Mouse (Mus musculus): ENCODE data around the gene Nrg4. TPM values are rescaled to one million over a fixed set of nuclear protein-coding genes. Genes with fewer than 3 reads are reported as not detected.

The Nrg4 gene
- 1.5 and 2.0 TPM in 2 replicates for polyA plus RNA-seq (2016; fragmentation: Nextera tagmentation; extraction: Ambion mirVana)

DNA sequence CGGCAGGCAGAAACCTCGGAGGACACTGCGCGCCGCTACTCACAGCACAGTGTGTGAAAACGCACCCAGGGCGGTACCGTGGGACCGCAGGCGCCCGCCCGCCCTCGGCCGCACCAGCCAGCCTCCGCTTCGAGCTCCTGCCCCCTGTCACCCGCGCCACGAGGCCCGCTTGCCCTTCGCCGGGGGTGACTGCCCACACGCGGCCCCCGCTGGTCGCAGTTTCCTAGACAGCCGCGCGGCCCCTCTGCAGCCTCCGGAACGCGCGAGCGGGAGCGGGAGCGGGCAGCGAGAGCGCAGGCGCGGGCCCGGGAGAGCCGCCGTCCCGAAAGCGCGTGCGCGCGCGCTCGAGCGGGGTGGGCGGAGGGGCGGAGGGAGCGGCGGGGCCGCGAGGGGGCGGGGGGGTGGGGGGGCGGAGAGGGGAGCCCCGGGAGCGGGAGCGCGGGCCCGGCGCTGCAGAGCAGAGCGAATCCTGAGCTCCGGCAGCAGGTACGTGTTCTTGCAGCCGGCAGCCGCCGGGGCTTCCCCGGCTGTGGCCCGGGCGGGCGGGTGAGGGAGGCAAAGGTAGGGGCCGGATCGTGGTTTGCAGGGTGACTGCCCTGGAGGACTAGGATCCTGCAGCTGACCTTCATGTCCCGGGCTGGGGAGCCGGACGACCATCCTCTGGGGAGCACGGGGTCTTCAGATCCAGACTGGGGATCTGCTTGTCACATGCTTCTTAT is at the start of gene Nrg4, which contains the start of gene Tmem266:
Gene Nrg4 (minus strand): TSS at position 330 of the 719 bp plus-strand sequence.
Gene Tmem266 (plus strand): TSS at position 399 of the 719 bp plus-strand sequence.
- WGBS: under 1% methylated on average over 63 of the region's 82 CpGs
- ATAC-seq (ENCODE audit: insufficient number of reproducible peaks, low FRiP score): peak; percentile 83

DNA sequence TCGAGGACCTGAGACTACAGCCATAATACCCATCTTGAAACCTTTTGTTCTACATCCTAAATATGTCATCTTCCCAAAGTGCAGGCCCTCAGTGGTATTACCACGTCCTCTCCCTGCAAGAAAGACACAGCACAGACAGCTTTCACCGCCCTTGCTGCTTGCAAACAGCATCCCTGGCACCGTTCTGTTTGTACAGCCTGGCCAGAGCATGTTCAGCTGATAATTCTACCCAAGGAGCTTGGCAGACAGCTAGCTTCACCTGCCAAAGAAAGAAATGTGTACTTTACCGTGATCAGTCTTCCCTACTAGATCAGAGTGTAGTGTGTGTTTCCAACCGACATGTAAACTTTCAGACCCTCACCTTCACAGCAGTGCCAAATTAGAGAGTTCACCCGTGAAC is 45.3 kb upstream of the Nrg4 start:
- Histone ChIP-seq H3K27me3 (replicated peaks) (no peaks in the 10 kb centered on the region), H3K9me3 (replicated peaks) (peaks cover 4% of the 10 kb centered on the region), H3K4me1 (replicated peaks) (no peaks in the 10 kb centered on the region), H3K9ac (no peak overlapping the region), H3K27ac (ENCODE audit: poor library complexity, severe bottlenecking) (no peak overlapping the region), H3K36me3 (no peaks in the 10 kb centered on the region), H3K4me2 (no peak overlapping the region), H3K4me3 (no peak overlapping the region)
- no peak for ATAC-seq (ENCODE audit: insufficient number of reproducible peaks, low FRiP score)
- 71% methylated on average over 7 of the region's 7 CpGs for WGBS

More for the DNA sequence above, at the start of gene Nrg4, which contains the start of gene Tmem266:
- H3K4me2 ChIP-seq: peak within 1 kb of the TSS; percentile 96
- H3K4me1 ChIP-seq (replicated peaks): peaks cover 5% of the 10 kb centered on the region; the same call in 1 of the 2 replicates
- H3K27ac ChIP-seq (ENCODE audit: poor library complexity, severe bottlenecking): no peak within 1 kb of the TSS
- H3K4me3 ChIP-seq: peak within 1 kb of the TSS; percentile 85
- H3K36me3 ChIP-seq: no peaks in the 10 kb centered on the region
- H3K9ac ChIP-seq: peak within 1 kb of the TSS; percentile 86
- H3K27me3 ChIP-seq (replicated peaks): peaks cover 62% of the 10 kb centered on the region
- H3K9me3 ChIP-seq (replicated peaks): no peaks in the 10 kb centered on the region

DNA sequence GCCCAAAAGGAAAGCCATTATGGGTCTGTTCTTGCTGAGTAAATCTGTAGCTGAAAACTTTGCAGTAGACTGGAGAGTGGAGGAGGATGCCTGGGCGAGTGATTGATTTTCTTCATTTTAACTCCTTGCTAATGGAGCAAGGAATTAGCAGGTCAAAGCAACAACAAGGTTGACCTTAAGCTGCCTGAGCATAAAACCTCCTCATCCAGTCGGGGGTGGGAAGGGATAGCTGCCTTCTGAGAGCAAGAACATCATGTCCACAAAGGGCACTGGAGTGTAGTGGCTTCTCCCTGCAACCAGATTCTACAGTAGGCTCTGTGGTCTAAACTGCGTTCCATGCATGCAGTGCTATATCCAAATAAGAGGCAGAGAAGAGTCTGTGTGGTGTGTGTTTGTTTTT is 41.4 kb upstream of the Nrg4 start:
- Histone ChIP-seq H3K36me3 (no peaks in the 10 kb centered on the region), H3K9ac (no peak overlapping the region), H3K4me3 (no peak overlapping the region), H3K27ac (ENCODE audit: poor library complexity, severe bottlenecking) (no peak overlapping the region), H3K27me3 (replicated peaks) (no peaks in the 10 kb centered on the region), H3K4me1 (replicated peaks) (no peaks in the 10 kb centered on the region), H3K4me2 (no peak overlapping the region), H3K9me3 (replicated peaks) (no peaks in the 10 kb centered on the region)
- no peak for ATAC-seq (ENCODE audit: insufficient number of reproducible peaks, low FRiP score)
- 50% methylated on average over 3 of the region's 3 CpGs for WGBS

DNA sequence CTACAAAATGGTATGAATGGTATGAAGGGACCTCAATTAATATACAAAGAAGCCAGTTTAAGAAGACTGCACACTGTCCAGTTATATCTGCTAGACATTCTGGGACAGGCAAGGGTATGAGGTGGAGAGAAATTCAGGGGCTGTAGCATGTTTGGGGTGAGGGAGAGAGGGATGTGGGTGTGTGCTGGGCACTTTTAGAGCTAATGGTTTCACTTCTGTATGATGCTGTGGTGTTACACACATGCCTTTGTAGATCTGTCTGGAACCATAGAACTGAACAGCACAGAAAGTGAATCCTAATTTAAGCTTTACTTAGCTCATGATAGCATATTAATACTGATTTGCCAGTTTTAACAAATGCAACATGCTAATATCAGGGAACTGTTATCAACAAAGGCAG is 37.1 kb upstream of the Nrg4 start:
- H3K27ac ChIP-seq (ENCODE audit: poor library complexity, severe bottlenecking): no peak overlapping the region
- H3K27me3 ChIP-seq (replicated peaks): no peaks in the 10 kb centered on the region
- H3K4me1 ChIP-seq (replicated peaks): no peaks in the 10 kb centered on the region
- no peak for ATAC-seq (ENCODE audit: insufficient number of reproducible peaks, low FRiP score)
- H3K4me3 ChIP-seq: no peak overlapping the region
- no peaks in the 10 kb centered on the region for H3K9me3 ChIP-seq (replicated peaks)
- no peak overlapping the region for H3K4me2 ChIP-seq
- H3K36me3 ChIP-seq: no peaks in the 10 kb centered on the region
- H3K9ac ChIP-seq: no peak overlapping the region

DNA sequence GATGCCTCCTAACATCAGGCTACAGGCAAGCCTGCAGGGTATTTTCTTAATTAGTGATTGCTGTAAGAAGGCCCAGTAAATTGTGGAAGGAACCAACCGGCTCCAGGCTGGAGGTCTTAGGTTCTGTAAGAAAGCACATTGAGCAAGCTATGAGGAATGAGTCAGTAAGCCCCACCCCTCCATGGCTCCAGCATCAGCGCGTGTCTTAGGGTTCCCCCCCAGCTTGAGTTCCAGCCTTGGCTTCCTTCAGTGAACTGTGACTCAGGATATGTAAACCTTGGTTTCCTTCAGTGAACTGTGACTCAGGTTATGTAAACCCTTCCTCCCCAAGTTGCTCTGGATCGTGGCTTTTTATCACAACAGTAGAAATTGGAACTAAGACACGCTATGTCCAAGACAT is 35.3 kb upstream of the Nrg4 start:
- H3K4me3 ChIP-seq: no peak overlapping the region
- H3K9me3 ChIP-seq (replicated peaks): no peaks in the 10 kb centered on the region
- no peak overlapping the region for H3K27ac ChIP-seq (ENCODE audit: poor library complexity, severe bottlenecking)
- no peaks in the 10 kb centered on the region for H3K36me3 ChIP-seq
- no peak overlapping the region for H3K4me2 ChIP-seq
- H3K4me1 ChIP-seq (replicated peaks): no peaks in the 10 kb centered on the region
- H3K27me3 ChIP-seq (replicated peaks): no peaks in the 10 kb centered on the region
- ATAC-seq (ENCODE audit: insufficient number of reproducible peaks, low FRiP score): no peak
- 81% methylated on average over 5 of the region's 5 CpGs for WGBS
- H3K9ac ChIP-seq: no peak overlapping the region

DNA sequence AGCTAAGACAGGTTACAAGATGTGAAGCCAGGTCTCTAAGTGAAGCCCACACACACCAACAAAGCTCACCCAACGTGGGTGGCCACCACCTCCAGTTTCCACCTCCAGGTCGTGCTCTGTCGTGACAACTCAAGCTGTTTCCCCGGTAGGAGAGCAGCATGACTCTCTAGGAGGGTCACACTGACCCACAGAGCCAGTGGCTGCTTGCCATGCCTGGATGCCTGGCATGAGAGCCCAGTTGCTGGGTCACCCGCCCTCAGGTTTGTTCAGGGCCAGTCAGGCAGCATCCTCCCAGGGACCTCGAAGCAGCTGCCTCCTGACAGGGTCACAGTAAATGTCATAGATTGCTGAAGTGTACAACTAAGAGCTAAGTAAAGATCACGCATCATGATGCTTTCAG is 34.2 kb upstream of the Nrg4 start:
- H3K27ac ChIP-seq (ENCODE audit: poor library complexity, severe bottlenecking): no peak overlapping the region
- ATAC-seq (ENCODE audit: insufficient number of reproducible peaks, low FRiP score): no peak
- H3K4me1 ChIP-seq (replicated peaks): no peaks in the 10 kb centered on the region
- WGBS: 55% methylated on average over 7 of the region's 7 CpGs
- no peaks in the 10 kb centered on the region for H3K9me3 ChIP-seq (replicated peaks)
- H3K4me2 ChIP-seq: no peak overlapping the region
- H3K27me3 ChIP-seq (replicated peaks): no peaks in the 10 kb centered on the region
- H3K4me3 ChIP-seq: no peak overlapping the region
- no peak overlapping the region for H3K9ac ChIP-seq
- no peaks in the 10 kb centered on the region for H3K36me3 ChIP-seq

DNA sequence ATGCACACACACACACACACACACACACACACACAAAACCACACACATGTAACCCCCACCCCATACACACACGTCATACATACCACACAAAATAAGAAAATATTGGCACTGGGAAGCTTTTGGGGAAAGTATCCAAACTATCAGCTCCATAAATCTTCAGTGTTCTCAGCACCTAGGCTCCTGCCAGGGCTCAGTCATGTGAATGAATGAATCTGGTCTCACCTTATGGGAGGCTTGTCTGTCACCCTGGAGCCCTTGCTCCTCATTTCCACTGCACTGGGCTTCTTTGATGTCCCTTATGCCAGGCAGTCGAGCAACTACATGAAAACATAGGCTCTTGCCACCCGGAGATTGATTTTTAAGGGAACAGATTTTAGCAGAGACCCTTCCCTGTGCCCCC is 33.7 kb upstream of the Nrg4 start:
- H3K36me3 ChIP-seq: no peaks in the 10 kb centered on the region
- ATAC-seq (ENCODE audit: insufficient number of reproducible peaks, low FRiP score): no peak
- 69% methylated on average over 3 of the region's 3 CpGs for WGBS
- no peaks in the 10 kb centered on the region for H3K4me1 ChIP-seq (replicated peaks)
- no peak overlapping the region for H3K4me2 ChIP-seq
- no peaks in the 10 kb centered on the region for H3K9me3 ChIP-seq (replicated peaks)
- H3K27me3 ChIP-seq (replicated peaks): no peaks in the 10 kb centered on the region
- no peak overlapping the region for H3K9ac ChIP-seq
- H3K4me3 ChIP-seq: no peak overlapping the region
- H3K27ac ChIP-seq (ENCODE audit: poor library complexity, severe bottlenecking): no peak overlapping the region

DNA sequence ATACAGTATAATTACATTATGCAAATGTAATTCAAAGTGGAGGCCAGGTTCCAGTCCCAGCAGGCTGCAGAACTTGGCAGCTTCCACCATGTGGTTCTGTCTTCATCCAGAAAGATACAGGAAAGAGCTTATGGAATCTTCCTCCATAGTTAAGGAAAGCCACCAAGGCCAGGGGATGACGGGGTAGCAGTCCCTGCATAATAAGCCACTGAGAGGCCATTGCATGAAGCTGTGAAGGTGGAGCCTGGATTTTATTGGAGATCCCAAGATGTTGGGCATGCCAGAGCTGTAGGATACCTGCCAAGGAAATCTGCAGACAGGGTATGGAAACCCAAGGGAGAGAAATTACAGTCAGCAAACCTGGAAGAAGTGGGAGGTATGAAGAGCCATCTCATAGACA is 30.5 kb upstream of the Nrg4 start:
- Histone ChIP-seq H3K27ac (ENCODE audit: poor library complexity, severe bottlenecking) (no peak overlapping the region), H3K4me3 (no peak overlapping the region), H3K9ac (no peak overlapping the region), H3K4me2 (no peak overlapping the region), H3K36me3 (no peaks in the 10 kb centered on the region), H3K4me1 (replicated peaks) (no peaks in the 10 kb centered on the region), H3K27me3 (replicated peaks) (no peaks in the 10 kb centered on the region), H3K9me3 (replicated peaks) (no peaks in the 10 kb centered on the region)
- no peak for ATAC-seq (ENCODE audit: insufficient number of reproducible peaks, low FRiP score)
- 55% methylated on average over 1 of the region's 1 CpGs for WGBS

DNA sequence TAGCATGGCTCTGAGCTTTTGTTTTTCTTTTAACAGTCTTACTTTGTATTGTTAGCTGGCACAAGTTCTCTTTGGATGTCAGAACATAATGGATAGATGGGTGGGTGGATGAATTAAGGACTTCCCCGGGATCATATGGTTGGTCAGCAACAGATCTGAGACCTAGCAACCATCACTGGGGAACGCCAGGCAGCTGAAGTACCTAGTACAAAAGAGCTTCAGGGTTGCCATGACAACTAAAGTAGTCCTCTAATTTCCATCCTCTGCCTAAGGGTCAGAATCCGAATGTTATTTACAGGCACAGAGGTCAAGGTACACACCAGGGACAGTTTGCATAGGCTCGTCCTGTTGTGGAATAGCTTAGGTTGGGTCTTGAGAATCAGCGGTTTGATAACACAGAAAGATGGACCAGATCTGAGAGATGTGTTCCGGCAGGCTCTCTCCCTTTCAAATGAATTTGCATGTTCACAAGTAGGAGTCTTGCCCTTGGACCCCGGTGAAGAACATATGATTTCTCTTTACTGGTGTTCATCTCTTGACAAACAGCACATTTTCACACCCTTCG is 28.7 kb upstream of the Nrg4 start:
- no peaks in the 10 kb centered on the region for H3K27me3 ChIP-seq (replicated peaks)
- no peak overlapping the region for H3K4me3 ChIP-seq
- WGBS: 70% methylated on average over 8 of the region's 8 CpGs
- H3K9ac ChIP-seq: no peak overlapping the region
- no peak overlapping the region for H3K27ac ChIP-seq (ENCODE audit: poor library complexity, severe bottlenecking)
- no peaks in the 10 kb centered on the region for H3K4me1 ChIP-seq (replicated peaks)
- ATAC-seq (ENCODE audit: insufficient number of reproducible peaks, low FRiP score): no peak
- H3K36me3 ChIP-seq: no peaks in the 10 kb centered on the region
- no peak overlapping the region for H3K4me2 ChIP-seq
- H3K9me3 ChIP-seq (replicated peaks): no peaks in the 10 kb centered on the region

DNA sequence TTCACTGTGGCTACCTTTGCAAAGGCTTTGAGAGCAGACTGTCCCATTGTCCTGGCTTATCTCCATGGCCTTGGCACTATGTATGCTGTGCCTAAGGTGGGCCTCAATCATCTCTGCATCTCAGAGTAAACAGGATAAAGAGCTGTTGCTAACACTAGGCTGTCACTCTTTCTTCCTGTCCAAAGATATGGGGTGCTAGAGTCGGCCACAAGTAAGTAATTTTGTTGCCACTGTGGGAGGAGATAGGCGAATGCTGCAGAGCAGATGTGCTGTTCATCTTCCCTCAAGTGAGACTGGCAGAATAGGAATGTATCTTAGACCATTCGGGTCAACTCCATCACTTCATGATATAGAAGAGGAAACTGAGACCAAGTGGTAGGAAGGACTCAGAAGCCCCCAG is 28.0 kb upstream of the Nrg4 start:
- Histone ChIP-seq H3K9me3 (replicated peaks) (no peaks in the 10 kb centered on the region), H3K27me3 (replicated peaks) (no peaks in the 10 kb centered on the region), H3K9ac (no peak overlapping the region), H3K36me3 (no peaks in the 10 kb centered on the region), H3K27ac (ENCODE audit: poor library complexity, severe bottlenecking) (no peak overlapping the region), H3K4me1 (replicated peaks) (no peaks in the 10 kb centered on the region), H3K4me2 (no peak overlapping the region), H3K4me3 (no peak overlapping the region)
- WGBS: 56% methylated on average over 3 of the region's 3 CpGs
- ATAC-seq (ENCODE audit: insufficient number of reproducible peaks, low FRiP score): no peak

DNA sequence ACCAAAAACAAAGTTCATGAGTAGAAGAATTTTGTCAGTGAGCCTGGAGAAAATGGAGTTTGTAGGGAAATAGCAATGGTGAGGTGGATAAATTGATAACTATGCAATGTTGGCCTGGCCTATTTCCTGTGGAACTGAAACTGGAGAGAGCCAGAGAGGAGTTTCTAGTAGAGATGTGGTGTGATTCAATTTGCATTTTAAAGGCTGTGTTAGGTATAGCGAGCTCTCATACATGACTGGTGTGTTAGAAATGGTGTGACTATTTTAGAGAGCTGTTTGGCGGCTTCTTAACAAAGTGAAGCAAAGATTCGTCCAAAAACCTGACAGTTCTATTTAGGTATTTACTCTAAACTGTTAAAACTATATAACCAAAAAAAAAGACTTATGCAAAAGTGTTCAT is 22.0 kb upstream of the Nrg4 start:
- H3K27ac ChIP-seq (ENCODE audit: poor library complexity, severe bottlenecking): no peak overlapping the region
- no peaks in the 10 kb centered on the region for H3K36me3 ChIP-seq
- 76% methylated on average over 3 of the region's 3 CpGs for WGBS
- H3K4me3 ChIP-seq: no peak overlapping the region
- no peak overlapping the region for H3K4me2 ChIP-seq
- ATAC-seq (ENCODE audit: insufficient number of reproducible peaks, low FRiP score): no peak
- no peaks in the 10 kb centered on the region for H3K4me1 ChIP-seq (replicated peaks)
- H3K9ac ChIP-seq: no peak overlapping the region
- no peaks in the 10 kb centered on the region for H3K27me3 ChIP-seq (replicated peaks)
- H3K9me3 ChIP-seq (replicated peaks): no peaks in the 10 kb centered on the region

DNA sequence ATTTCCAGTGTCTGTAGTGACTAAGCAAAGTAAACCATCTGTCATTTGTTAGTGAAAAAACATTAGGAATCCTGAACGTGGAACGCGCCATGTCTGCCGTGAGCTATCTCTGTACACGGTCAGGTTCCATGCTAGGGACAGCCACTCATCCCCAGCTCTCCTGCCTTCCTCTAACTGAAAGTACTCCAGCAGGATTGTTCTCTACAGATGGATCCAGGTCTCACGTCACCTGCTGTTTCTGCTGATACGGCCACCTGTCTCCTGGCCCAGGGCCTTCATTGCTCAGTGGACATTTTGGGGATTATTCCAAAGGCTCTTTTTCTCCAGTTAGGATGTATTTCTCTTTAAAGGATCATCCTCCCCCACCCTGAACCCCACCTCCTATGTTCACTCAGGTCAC is 18.7 kb upstream of the Nrg4 start:
- Histone ChIP-seq H3K4me1 (replicated peaks) (no peaks in the 10 kb centered on the region), H3K27me3 (replicated peaks) (no peaks in the 10 kb centered on the region), H3K9me3 (replicated peaks) (no peaks in the 10 kb centered on the region), H3K9ac (no peak overlapping the region), H3K4me2 (no peak overlapping the region), H3K27ac (ENCODE audit: poor library complexity, severe bottlenecking) (no peak overlapping the region), H3K36me3 (no peaks in the 10 kb centered on the region), H3K4me3 (no peak overlapping the region)
- WGBS: 88% methylated on average over 7 of the region's 7 CpGs
- ATAC-seq (ENCODE audit: insufficient number of reproducible peaks, low FRiP score): no peak

Measured in heart, embryonic 12.5 days (tissue).